Mouse (Mus musculus) intestine, embryonic 14.5 days (tissue): ENCODE measurements around the gene A830005F24Rik. TPM values are rescaled to one million over a fixed set of nuclear protein-coding genes. Genes with fewer than 3 reads are reported as not detected.

Experiments used
- microRNA counts: library from miRNA; unstranded; fragments of <30 nt; microRNA quantifications from one replicate; lab custom pipeline; 2016
- microRNA-seq: library from miRNA; unstranded; fragments of <30 nt; microRNA quantifications from one replicate; pipeline ENCODE4, GENCODE M21; 2016
- polyA plus RNA-seq: library from polyadenylated mRNA; unstranded; fragments of >200 nt; fragmentation: Nextera tagmentation; extraction: Ambion mirVana; gene quantifications from 2 replicates; pipeline ENCODE4 v1.2.1, GENCODE M21; 2014

The A830005F24Rik gene
- polyA plus RNA-seq, 1 experiment from 2014 or later: 1.1 TPM

MicroRNA genes within 50 kb of the gene (microRNA counts, 519-probe panel; counts per million panel counts)
- 6,167 counts per million, percentile 98 among the panel's probes with 10 or more counts for microRNA mmu-let-7a (lab: Ali Mortazavi, UCI)
- 6,132 counts per million, percentile 97 among the panel's probes with 10 or more counts for microRNA mmu-let-7d (lab: Ali Mortazavi, UCI)
- microRNA mmu-let-7f (lab: Ali Mortazavi, UCI): 5,589 counts per million, percentile 93 among the panel's probes with 10 or more counts

Small RNA genes lying within 50 kb of the gene (microRNA-seq; reads per million reads assigned to microRNA genes)
- not detected for gene Gm24111
- 131 reads per million, percentile 61 among the genes with 10 or more reads in this experiment for gene Mirlet7a-1
- gene Mirlet7d: 9,851 reads per million, percentile 95 among the genes with 10 or more reads in this experiment
- not detected for gene Mirlet7f-1

Other genes starting within 250 kb of the A830005F24Rik start
- gene Zfp169, start 119 bp upstream of the A830005F24Rik start, polyA plus RNA-seq: 6.2 and 6.6 TPM in 2 replicates
- gene Ptpdc1, start 112.1 kb downstream of the A830005F24Rik start, polyA plus RNA-seq: 9.9 and 10.0 TPM in 2 replicates
- 0.26 and 0.30 TPM in 2 replicates for gene Barx1, start 149.4 kb downstream of the A830005F24Rik start, polyA plus RNA-seq